Mouse (Mus musculus) lung, postnatal 0 days (tissue): ENCODE measurements at regions not wholly inside any gene's neighbourhood (a gene's known extent, or its start where the extent isn't known, plus 50 kb on each side); places are given as distances from the start of the nearest gene placed in this dataset.

Experiments used
- ATAC-seq: fragments of 200-750 bp; cut with Nextera tagmentation; 2 replicates; pipeline ENCODE4 v1.8.0; 2017; ENCODE audit warnings: moderate library complexity
- DNase-seq: peaks from one replicate; pipeline ENCODE4 v3.0.0-alpha.2; 2016; ENCODE audit warnings: low spot score
- H3K27ac ChIP-seq: fragments of 300-500 bp; sonication (generic); 2 replicates; pipeline ENCODE4 v1.5.1; 2014; ENCODE audit warnings: antibody characterized with exemption, mild to moderate bottlenecking, low read length, mixed read lengths
- H3K27me3 ChIP-seq: fragments of 300-500 bp; sonication (generic); replicated peaks from 2 replicates; pipeline ENCODE4 v1.6.1; 2014; ENCODE audit warnings: low read length, mixed read lengths; ENCODE audit not compliant: insufficient read depth
- H3K36me3 ChIP-seq: fragments of 300-500 bp; sonication (generic); 2 replicates; pipeline ENCODE4 v1.6.1; 2014; ENCODE audit warnings: low read length, mixed read lengths; ENCODE audit not compliant: insufficient read depth
- H3K4me1 ChIP-seq: fragments of 300-500 bp; sonication (generic); 2 replicates; pipeline ENCODE4 v1.6.1; 2014; ENCODE audit warnings: antibody characterized with exemption, low read depth, low read length, mixed read lengths; ENCODE audit not compliant: insufficient read depth
- H3K4me2 ChIP-seq: fragments of 300-500 bp; sonication (generic); replicated peaks from 2 replicates; pipeline ENCODE4 v1.6.1; 2014; ENCODE audit warnings: low read depth, mild to moderate bottlenecking, low read length, moderate library complexity, mixed read lengths
- H3K4me3 ChIP-seq: fragments of 300-500 bp; sonication (generic); 2 replicates; pipeline ENCODE4 v1.5.1; 2014; ENCODE audit warnings: low read depth, low read length
- H3K9ac ChIP-seq: fragments of 300-500 bp; sonication (generic); replicated peaks from 2 replicates; pipeline ENCODE4 v1.6.1; 2014; ENCODE audit warnings: low read depth, mild to moderate bottlenecking
- H3K9me3 ChIP-seq: fragments of 300-500 bp; sonication (generic); 2 replicates; pipeline ENCODE4 v1.6.1; 2016; ENCODE audit warnings: low read length, mixed read lengths
- CTCF ChIP-seq: IDR thresholded peaks from 2 replicates; pipeline ENCODE4 v1.5.1; 2016; ENCODE audit warnings: antibody characterized with exemption, mild to moderate bottlenecking
- EP300 ChIP-seq: IDR thresholded peaks from 2 replicates; pipeline ENCODE4 v1.6.1; 2016; ENCODE audit warnings: antibody characterized with exemption, mild to moderate bottlenecking, control low read depth
- WGBS: fragments of 180-500 bp; shearing (Covaris S2); extraction: QIAGEN DNeasy Blood & Tissue Kit; methylation state at CpG from one replicate; pipeline ENCODE4 v1.1.7; 2014; 5-methylcytosine and 5-hydroxymethylcytosine counted together

GRCm38 (mm10) chr14:17578776-17579175 lies 81.3 kb upstream of the Thrb start:
- Histone ChIP-seq H3K9ac (no peak overlapping the region), H3K4me2 (no peak overlapping the region), H3K27me3 (no peaks in the 10 kb centered on the region), H3K9me3 (no peaks in the 10 kb centered on the region), H3K4me3 (no peak overlapping the region), H3K4me1 (no peaks in the 10 kb centered on the region), H3K36me3 (no peaks in the 10 kb centered on the region), H3K27ac (no peak overlapping the region)
- peak; percentile 14 for DNase-seq
- TF ChIP-seq CTCF (no peak), EP300 (no peak)
- ATAC-seq: no peak
- WGBS: 48% methylated on average over 1 of the region's 1 CpGs

- Histone ChIP-seq H3K4me2 (no peak overlapping the region), H3K4me3 (no peak overlapping the region), H3K9ac (no peak overlapping the region), H3K27me3 (no peaks in the 10 kb centered on the region), H3K9me3 (no peaks in the 10 kb centered on the region), H3K4me1 (no peaks in the 10 kb centered on the region), H3K36me3 (no peaks in the 10 kb centered on the region), H3K27ac (no peak overlapping the region)
- no peak for TF ChIP-seq EP300
- TF ChIP-seq CTCF: no peak
- ATAC-seq (no peak), DNase-seq (no peak)
These were observed 70.5 kb upstream of the Thrb start for GRCm38 (mm10) chr14:17589595-17589994.

GRCm38 (mm10) chr14:17599553-17599952 lies 60.5 kb upstream of the Thrb start:
- no peak for TF ChIP-seq CTCF
- TF ChIP-seq EP300: no peak
- Histone ChIP-seq H3K27me3 (no peaks in the 10 kb centered on the region), H3K9me3 (no peaks in the 10 kb centered on the region), H3K36me3 (no peaks in the 10 kb centered on the region), H3K27ac (no peak overlapping the region), H3K4me3 (no peak overlapping the region), H3K9ac (no peak overlapping the region), H3K4me2 (no peak overlapping the region), H3K4me1 (no peaks in the 10 kb centered on the region)
- no peak for ATAC-seq
- DNase-seq: no peak
- 53% methylated on average over 5 of the region's 5 CpGs for WGBS

- Histone ChIP-seq H3K27ac (no peak overlapping the region), H3K4me1 (no peaks in the 10 kb centered on the region), H3K4me3 (no peak overlapping the region), H3K9me3 (no peaks in the 10 kb centered on the region), H3K27me3 (no peaks in the 10 kb centered on the region), H3K9ac (no peak overlapping the region), H3K36me3 (no peaks in the 10 kb centered on the region), H3K4me2 (no peak overlapping the region)
- 78% methylated on average over 1 of the region's 1 CpGs for WGBS
- TF ChIP-seq EP300: no peak
- TF ChIP-seq CTCF: no peak
- ATAC-seq (no peak), DNase-seq (no peak)
These were observed 57.7 kb upstream of the Thrb start for GRCm38 (mm10) chr14:17602357-17602756.

- DNase-seq (no peak), ATAC-seq (no peak)
- no peaks in the 10 kb centered on the region for H3K36me3 ChIP-seq
- H3K9me3 ChIP-seq: no peaks in the 10 kb centered on the region
- H3K4me3 ChIP-seq: no peak overlapping the region
- TF ChIP-seq EP300 (no peak), CTCF (no peak)
- H3K4me2 ChIP-seq: no peak overlapping the region
- WGBS: 52% methylated on average over 3 of the region's 3 CpGs
- no peaks in the 10 kb centered on the region for H3K27me3 ChIP-seq
- H3K4me1 ChIP-seq: no peaks in the 10 kb centered on the region
- no peak overlapping the region for H3K9ac ChIP-seq
- H3K27ac ChIP-seq: no peak overlapping the region
These were observed 54.0 kb upstream of the Thrb start for GRCm38 (mm10) chr14:17606018-17606417.

GRCm38 (mm10) chr14:17607186-17607585 lies 52.9 kb upstream of the Thrb start:
- H3K27ac ChIP-seq: no peak overlapping the region
- H3K4me3 ChIP-seq: no peak overlapping the region
- no peaks in the 10 kb centered on the region for H3K27me3 ChIP-seq
- no peak overlapping the region for H3K9ac ChIP-seq
- no peaks in the 10 kb centered on the region for H3K9me3 ChIP-seq
- 78% methylated on average over 2 of the region's 2 CpGs for WGBS
- no peaks in the 10 kb centered on the region for H3K4me1 ChIP-seq
- H3K4me2 ChIP-seq: no peak overlapping the region
- no peaks in the 10 kb centered on the region for H3K36me3 ChIP-seq
- TF ChIP-seq EP300: no peak
- no peak for TF ChIP-seq CTCF
- ATAC-seq: no peak
- no peak for DNase-seq
